Mouse (Mus musculus): ENCODE results near the gene 2900026A02Rik.

2900026A02Rik gene

GRCm38 (mm10) chr5:113152663-113153507, 68.2 kb downstream of the 2900026A02Rik start:
- no peak for DNase-seq (ENCODE audit: extremely low read depth, insufficient read length, low spot score)

DNA sequence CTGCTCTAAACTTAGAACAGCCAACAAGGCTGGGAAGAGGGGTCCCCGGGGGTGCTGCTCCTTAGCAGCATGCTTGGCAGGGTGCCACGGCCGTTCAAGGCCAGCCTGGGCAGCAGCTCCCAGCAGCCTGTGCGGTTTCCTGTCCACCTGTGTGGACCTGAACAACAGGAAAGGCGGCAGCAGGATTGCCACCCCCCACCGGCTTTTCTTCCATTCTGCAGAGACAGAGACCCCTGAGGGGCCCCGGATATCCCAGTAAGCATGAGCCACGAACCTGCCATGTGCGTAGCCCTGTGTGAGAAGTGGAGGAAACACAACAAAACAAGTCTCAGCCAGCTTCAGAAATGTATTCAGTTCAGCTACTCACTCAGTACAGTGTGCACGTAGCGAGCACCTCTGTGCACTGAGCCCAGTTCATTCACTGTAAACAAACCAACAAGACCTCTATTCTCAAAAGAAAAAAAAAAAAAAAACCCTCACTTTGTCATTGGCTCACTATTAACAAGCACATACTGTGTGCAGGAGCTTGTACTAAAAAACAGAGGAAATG, 69.4 kb downstream of the 2900026A02Rik start:
- DNase-seq (ENCODE audit: extremely low read depth, insufficient read length, low spot score) = no peak

DNA sequence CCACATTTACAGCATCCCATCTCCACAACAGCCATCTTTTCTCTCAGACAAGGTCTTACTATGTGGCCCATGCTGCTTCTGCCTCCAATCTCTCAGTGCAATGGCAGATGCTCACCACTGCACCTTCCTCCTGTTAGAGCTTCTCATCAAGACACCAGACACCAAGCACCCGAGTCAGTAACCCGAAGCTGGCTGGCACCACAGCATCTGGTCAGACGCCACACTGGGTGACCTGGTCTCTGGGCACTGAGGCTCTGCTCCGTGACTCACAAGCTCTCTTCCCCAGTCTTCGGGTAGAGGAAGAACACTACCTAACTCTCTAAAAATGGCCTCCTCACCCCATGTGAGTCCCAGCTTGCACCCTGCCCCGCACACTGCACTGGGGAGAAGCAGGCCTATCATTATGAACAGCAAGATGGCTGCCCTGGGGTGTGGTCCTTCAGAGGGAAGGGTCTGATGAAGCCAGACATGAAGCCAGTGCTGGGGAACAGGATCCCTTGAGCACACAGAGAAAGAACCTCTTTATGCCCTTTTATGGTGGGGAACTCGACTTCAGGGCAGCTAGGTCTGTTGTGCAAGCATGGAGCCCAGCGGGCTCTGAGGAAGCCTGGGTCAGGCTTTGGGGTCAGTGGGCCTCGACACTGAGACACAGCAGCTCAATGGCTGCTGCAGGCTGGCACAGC, 70.0 kb downstream of the 2900026A02Rik start:
- peak; percentile 71 for DNase-seq (ENCODE audit: extremely low read depth, insufficient read length, low spot score)

GRCm38 (mm10) chr5:113149052-113149451, 72.0 kb downstream of the 2900026A02Rik start:
- DNase-seq (ENCODE audit: extremely low read depth, insufficient read length, low spot score) = no peak

DNA sequence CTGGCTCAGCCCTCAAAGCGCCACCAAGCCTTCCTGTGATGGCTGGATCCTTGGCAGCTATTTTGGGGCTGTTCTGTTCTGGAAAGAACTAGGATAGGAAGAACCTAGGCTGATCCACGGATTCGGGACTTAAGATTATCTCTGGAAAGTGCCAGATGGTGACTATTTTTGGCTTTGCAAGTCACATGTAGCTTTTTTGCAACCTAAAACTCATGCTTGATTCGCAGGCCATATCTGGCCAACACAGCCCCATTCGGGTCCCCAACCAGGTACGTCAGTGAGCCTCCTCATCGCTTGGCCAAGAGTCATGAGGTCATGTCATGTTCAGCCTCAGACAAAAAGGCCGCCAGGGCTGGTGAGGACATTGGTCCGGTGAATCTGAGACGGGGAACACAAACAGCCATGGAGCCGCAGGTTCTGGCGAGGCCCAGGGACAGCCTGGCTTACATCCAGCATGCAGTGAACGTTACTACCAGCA, 73.0 kb downstream of the 2900026A02Rik start:
- DNase-seq (ENCODE audit: extremely low read depth, insufficient read length, low spot score) = no peak

DNA sequence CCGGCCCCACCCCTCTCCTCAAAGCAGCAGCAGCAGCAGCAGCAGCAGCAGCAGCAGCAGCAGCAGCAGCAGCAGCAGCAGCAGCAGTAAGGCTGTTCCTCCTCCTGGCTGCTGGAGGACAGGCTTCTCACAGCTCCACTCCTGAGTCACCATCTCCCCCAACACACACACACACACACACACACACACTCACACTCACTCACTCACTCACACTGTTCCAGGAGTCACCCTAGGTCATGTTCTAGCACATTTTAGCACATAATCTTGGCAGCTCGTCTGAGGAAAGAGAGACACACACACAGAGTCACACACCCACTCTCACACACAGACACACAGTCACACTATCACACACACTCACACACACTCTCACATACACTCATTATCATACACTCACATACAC, 74.4 kb downstream of the 2900026A02Rik start:
- DNase-seq (ENCODE audit: extremely low read depth, insufficient read length, low spot score) = no peak

- no peak for DNase-seq (ENCODE audit: extremely low read depth, insufficient read length, low spot score)
Measured at GRCm38 (mm10) chr5:113145171-113145570, 75.9 kb downstream of the 2900026A02Rik start.

- DNase-seq (ENCODE audit: extremely low read depth, insufficient read length, low spot score) = no peak
Measured at GRCm38 (mm10) chr5:113142486-113142885, 78.5 kb downstream of the 2900026A02Rik start.

DNA sequence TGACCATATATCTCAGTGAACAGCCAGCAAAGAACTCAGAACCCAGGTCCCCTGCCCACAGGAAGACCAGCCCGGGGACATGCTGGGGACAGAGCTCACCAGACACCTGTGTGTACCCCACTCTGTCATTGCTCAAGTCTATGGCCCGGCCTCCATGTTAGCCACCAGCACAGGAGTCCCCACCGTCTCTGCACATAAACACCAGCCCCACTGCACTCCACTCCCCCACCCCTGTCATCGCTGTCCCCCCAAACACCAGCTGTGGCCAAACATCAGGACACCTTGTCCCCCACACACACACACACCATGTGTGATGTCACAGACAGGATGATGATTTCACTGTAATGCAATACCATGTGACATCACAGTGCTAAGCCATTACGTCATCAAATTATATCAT, 79.0 kb downstream of the 2900026A02Rik start:
- DNase-seq (ENCODE audit: extremely low read depth, insufficient read length, low spot score) = no peak

GRCm38 (mm10) chr5:113140872-113141271, 80.2 kb downstream of the 2900026A02Rik start:
- no peak for DNase-seq (ENCODE audit: extremely low read depth, insufficient read length, low spot score)

GRCm38 (mm10) chr5:113140051-113140450, 81.0 kb downstream of the 2900026A02Rik start:
- no peak for DNase-seq (ENCODE audit: extremely low read depth, insufficient read length, low spot score)

DNA sequence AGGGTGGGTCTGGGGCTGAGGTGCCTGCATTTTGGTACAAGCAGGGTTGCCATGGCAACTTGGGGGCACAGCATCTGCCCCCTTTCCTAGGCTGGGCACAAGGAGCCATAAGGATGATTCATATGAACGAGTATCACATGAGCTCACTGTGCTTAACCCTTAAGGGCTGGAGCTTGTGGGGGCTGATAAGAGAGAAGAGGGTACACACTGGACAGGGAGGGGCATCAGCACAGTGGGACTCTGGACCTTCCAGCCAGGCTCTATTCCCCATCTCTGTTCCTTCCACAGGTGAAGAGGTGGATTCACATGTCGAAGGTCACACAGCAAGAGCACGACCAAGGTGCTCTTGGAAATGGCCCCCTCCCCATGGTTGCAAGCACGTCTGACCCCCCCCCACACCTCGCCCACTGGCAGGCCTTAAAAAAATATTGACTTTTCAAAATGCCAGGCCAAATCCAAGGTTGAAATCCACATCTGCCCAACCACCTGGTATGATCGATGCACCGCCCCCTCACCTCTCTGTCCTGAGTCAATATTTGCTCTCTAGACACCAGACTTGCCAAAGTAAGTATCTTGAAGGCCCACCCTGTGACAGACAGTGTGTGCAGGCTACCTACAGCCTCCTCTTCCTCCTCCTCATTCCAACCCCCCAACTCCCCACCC, 81.8 kb downstream of the 2900026A02Rik start:
- DNase-seq (ENCODE audit: extremely low read depth, insufficient read length, low spot score) = no peak

DNA sequence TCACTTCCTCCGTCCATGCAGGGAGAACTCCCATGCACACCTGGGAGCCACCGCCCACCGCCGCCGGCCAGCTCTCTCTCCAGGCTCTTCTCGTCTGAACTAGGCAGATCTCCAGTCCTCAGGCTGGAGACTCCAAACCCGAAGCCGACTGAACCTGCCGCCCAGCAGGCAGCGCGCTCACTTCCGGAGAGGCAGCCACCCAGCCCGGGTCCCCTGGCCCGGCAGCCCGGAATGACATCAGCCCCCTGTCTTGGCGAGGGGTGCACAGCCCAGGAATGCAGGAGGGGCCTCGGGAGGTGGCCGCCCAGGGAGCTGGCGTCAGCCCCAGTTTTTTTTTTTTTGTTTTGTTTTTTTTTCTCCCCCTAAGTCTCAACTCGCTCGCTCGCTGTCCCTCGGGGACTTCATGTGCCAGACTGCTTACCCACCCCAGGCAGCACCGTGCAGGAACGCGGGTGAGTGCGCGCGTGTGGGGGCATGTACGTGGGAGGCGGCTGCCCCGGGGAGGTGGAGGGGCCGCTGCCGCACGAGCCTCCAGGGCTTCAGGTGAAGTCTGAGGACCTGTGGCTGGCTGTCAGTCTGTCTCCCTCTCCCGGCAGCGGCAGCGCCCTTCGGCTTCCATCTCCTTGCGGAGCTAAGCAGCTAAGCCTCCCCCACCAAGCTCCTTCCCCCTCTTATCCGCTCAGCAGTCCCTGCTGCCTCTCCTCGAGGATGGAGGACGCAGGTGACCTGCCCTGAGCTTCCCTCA, 82.5 kb downstream of the 2900026A02Rik start:
- DNase-seq (ENCODE audit: extremely low read depth, insufficient read length, low spot score) = no peak

- DNase-seq (ENCODE audit: extremely low read depth, insufficient read length, low spot score) = no peak
Measured at GRCm38 (mm10) chr5:113137691-113138318, 83.2 kb downstream of the 2900026A02Rik start.

DNA sequence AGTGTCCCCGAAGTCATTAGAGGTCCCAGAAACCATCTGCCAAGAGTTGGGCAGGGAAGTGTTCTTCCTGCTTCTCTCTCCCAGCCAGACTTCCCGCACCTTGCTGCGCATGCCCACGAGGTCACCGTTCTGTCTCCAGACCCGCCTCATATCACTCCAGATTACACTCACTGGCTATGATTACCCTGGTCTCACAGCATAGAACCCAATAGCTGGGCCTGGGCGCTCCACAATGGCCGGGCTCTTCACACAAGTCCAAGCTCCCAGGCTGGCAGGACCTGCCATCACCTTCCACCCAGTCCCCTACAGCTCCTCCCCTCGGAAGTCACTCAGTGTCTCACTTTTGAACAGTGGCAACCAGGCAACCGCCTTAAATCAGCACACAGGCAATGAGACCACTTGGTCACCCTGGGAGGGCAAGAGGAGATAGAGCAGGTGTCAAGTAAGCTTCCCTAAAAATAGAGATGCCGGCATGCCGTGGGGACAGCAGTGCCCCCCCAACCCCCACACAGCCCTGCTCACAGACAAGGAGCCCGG, 84.0 kb downstream of the 2900026A02Rik start:
- no peak for DNase-seq (ENCODE audit: extremely low read depth, insufficient read length, low spot score)

DNA sequence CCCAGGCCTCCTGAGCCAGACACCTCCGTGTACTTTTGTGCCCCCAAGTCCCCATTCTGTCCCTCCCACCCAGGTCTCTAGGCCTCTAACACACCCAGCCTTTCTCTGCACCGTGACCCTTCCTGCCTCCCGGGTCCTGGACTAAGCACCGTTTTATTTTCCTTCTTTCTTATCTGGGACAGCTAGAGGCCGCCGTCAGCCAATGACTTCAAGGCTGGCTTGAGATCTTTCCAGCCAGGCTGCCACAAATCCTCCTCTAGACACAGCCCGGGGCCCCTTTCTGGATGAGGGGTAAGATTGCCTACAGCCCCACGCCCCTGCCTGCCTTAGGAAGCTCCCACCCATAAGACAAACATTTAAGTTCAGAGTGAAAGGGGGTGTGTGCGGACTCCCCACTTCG, 85.5 kb downstream of the 2900026A02Rik start:
- no peak for DNase-seq (ENCODE audit: extremely low read depth, insufficient read length, low spot score)

- DNase-seq (ENCODE audit: extremely low read depth, insufficient read length, low spot score) = no peak
Measured at GRCm38 (mm10) chr5:113133722-113134710, 87.0 kb downstream of the 2900026A02Rik start.

DNA sequence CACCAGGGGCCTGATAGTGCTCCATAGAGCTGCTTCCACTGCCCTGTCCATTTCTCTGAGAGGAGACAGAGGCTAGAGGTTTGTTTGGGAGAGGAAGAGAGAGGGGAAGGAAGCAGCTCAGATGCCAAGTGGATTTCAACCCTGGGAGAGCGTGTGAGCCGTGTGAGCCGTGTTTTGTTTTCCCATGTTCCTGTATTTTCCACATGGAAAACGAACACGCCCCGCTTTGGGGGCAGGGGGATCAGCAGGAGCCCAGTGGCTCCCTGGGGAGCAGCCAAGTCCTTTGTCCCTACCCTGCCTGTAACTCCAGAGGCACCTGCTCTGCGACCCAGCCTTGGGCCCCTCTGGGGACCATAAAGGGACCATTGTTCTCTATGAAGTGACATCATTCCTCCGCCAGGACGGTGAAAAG, 88.0 kb downstream of the 2900026A02Rik start:
- DNase-seq (ENCODE audit: extremely low read depth, insufficient read length, low spot score) = no peak
